Mouse (Mus musculus) G1E (cell line): ENCODE measurements around the gene Apobec3.

Source experiments
- CTCF ChIP-seq: IDR thresholded peaks from 2 replicates; pipeline ENCODE4 v1.5.1; 2012; ENCODE audit warnings: low read depth, low read length, inconsistent platforms, mixed read lengths
- GATA1 ChIP-seq: IDR thresholded peaks from 2 replicates; pipeline ENCODE4 v1.6.1; 2012; ENCODE audit warnings: borderline replicate concordance, low read length, inconsistent platforms, mixed read lengths
- POLR2AphosphoS5 ChIP-seq: IDR thresholded peaks from 2 replicates; pipeline ENCODE4 v1.6.1; 2012; ENCODE audit warnings: low read depth, low read length, inconsistent platforms; ENCODE audit not compliant: insufficient replicate concordance
- TAL1 ChIP-seq: conservative IDR thresholded peaks from 2 replicates; pipeline ENCODE4 v1.6.1; 2012; ENCODE audit warnings: low read depth, low read length, inconsistent platforms, mixed read lengths

GRCm38 (mm10) chr15:79939913-79940312, 48.5 kb downstream of the Apobec3 start:
- TF ChIP-seq CTCF (no peak), TAL1 (no peak), GATA1 (no peak), POLR2AphosphoS5 (no peak)
